Mouse (Mus musculus) brain, adult 10 weeks (tissue): ENCODE data around the gene Zfp36l2. TPM values are rescaled to one million over a fixed set of nuclear protein-coding genes. Genes with fewer than 3 reads are reported as not detected.

ENCODE experiments used
- polyA plus RNA-seq: library from polyadenylated mRNA; stranded (reverse); fragments of 350-450 nt; fragmentation: Illumina TruSeq; extraction: RNeasy Lipid Tissue Mini Kit (QIAGEN cat#74804); gene quantifications from one replicate; pipeline ENCODE4 v1.2.3, GENCODE M21; 2015; ENCODE audit warnings: low read depth, low replicate concordance

Zfp36l2 gene
- 13.4 TPM for polyA plus RNA-seq

DNA sequence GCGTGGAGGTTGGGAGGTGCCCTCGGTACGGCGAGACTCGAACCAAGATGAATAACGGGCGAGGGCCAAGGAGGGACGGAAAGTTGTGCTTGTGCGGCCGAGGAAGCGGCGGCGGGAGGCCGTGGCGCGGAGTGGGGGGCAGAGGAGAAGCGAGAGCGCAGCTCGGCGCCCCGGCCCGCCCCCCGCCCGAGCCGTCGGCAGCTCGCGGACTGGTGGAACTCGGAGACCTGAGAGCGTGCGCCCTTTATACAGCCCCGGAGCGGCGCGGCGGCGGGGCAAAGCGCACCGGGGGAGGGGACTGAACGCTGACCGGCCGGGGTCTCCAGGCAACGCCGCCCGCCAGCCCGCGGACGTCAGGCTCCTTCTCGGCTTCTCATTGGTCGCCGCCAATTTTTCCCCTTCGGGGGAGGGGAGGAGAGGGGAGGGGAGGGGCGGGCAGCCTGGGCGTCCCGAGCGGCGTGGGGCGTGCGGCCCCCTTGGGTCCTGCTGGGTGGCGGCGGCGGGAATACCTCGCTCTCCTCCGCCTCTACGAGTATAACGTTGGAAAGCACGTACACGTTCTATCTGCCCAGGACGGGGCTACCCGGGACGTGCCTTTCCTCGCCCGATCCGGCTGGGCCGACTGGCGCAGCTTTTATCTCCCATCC is at the start of gene Zfp36l2:
Zfp36l2 (minus strand) TSS at position 221 of the 647 bp plus-strand sequence.

